Mouse (Mus musculus): ENCODE results near the gene Kcnt2. TPM values are rescaled to one million over a fixed set of nuclear protein-coding genes. Genes with fewer than 3 reads are reported as not detected.

Kcnt2 gene
- polyA plus RNA-seq, 1 experiment from 2014 or later: 0.09 TPM

DNA sequence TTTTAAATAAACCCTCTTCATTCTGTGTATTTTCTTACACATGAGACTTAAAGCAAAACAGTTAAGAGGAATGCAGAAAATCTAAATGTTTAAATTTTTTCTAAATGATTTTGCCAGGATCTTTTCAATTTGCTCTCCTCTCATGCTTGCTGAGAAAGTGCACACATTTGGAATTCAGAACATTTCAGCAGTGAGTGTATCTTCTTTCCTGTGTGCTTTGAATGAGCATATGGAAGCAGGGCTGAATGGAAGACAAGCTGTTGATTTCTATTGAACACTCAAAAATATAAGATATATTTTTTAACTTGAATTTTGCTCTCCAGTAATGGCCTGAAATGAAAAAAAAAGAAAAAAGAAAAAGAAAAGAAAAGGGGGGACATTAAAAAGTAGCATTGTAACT lies 49.5 kb downstream of the Kcnt2 start:
- Histone ChIP-seq H3K36me3 (no peaks in the 10 kb centered on the region), H3K4me2 (no peak overlapping the region), H3K4me3 (replicated peaks) (no peak overlapping the region), H3K9ac (no peak overlapping the region), H3K9me3 (replicated peaks) (no peaks in the 10 kb centered on the region), H3K27me3 (no peaks in the 10 kb centered on the region), H3K4me1 (replicated peaks) (no peaks in the 10 kb centered on the region), H3K27ac (no peak overlapping the region)
- ATAC-seq (ENCODE audit: low read depth) (no peak), DNase-seq (no peak)

DNA sequence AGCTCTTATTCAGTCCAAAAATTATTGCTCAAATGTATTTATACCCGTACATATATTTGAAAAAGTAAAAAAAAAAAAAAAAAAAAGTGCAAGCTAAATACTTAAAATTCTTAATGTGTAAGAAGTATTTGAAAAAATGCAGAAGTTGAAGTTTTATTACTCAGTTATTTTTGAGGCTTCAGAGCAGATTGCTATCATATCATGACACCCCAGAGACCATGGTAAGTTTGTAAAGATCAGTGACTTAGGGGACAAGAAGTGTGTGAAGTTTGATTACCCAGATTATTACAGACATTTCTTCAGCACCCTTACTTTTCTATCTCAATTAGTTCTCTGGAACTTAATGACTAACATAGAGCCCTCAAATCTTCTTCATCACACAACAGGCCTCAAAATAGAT lies 58.3 kb downstream of the Kcnt2 start:
- ATAC-seq (ENCODE audit: low read depth) (no peak), DNase-seq (no peak)
- Histone ChIP-seq H3K4me1 (replicated peaks) (no peaks in the 10 kb centered on the region), H3K4me2 (no peak overlapping the region), H3K27ac (no peak overlapping the region), H3K9ac (no peak overlapping the region), H3K9me3 (replicated peaks) (no peaks in the 10 kb centered on the region), H3K36me3 (no peaks in the 10 kb centered on the region), H3K27me3 (no peaks in the 10 kb centered on the region), H3K4me3 (replicated peaks) (no peak overlapping the region)
- 61% methylated on average over 1 of the region's 1 CpGs for WGBS (ENCODE audit: insufficient replicate concordance)

DNA sequence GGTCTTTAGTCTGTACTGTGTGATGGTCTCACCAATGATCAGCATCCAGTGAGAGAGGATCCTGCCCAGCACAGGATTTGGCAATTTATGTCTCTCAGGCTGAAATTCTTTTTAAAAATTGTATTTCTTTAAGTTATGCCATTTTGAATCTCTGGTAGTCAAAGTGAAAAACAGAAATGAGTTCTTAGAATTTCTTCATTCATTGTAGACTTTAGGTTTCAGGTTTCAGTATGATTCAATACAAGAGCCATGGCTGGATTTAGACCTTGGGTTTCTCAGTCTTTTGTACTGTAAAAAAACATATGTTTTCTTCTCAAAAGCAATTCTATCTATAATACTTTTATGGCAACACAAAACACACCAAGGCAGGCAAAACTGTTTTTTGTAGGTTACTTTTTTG lies 59.4 kb downstream of the Kcnt2 start:
- Histone ChIP-seq H3K9ac (no peak overlapping the region), H3K4me3 (replicated peaks) (no peak overlapping the region), H3K4me1 (replicated peaks) (no peaks in the 10 kb centered on the region), H3K4me2 (no peak overlapping the region), H3K9me3 (replicated peaks) (no peaks in the 10 kb centered on the region), H3K27me3 (no peaks in the 10 kb centered on the region), H3K36me3 (no peaks in the 10 kb centered on the region), H3K27ac (no peak overlapping the region)
- DNase-seq (no peak), ATAC-seq (ENCODE audit: low read depth) (no peak)

DNA sequence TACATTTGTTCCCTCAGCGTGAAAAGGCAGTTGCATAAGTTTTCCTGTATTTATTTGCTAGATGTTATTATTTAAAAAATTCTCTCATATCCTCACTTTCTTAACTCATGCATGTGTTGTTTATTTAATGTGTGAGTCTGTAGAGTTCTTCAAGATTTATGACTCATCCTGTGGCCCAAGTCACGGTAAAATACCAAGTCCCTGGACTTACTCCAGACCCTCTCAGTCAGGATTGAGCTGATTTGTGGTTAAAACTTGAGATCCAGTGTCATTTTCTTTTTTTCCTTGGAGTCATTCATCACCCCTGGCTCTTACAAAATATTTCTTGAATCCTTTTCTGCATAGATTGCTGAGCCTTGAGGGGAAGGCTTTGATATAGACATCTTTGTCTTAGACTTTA lies 60.4 kb downstream of the Kcnt2 start:
- no peak overlapping the region for H3K27ac ChIP-seq
- ATAC-seq (ENCODE audit: low read depth): no peak
- H3K4me3 ChIP-seq (replicated peaks): no peak overlapping the region
- H3K9ac ChIP-seq: no peak overlapping the region
- no peak overlapping the region for H3K4me2 ChIP-seq
- no peaks in the 10 kb centered on the region for H3K4me1 ChIP-seq (replicated peaks)
- H3K9me3 ChIP-seq (replicated peaks): no peaks in the 10 kb centered on the region
- WGBS (ENCODE audit: insufficient replicate concordance): 64% methylated on average over 2 of the region's 2 CpGs
- DNase-seq: no peak
- no peaks in the 10 kb centered on the region for H3K27me3 ChIP-seq
- no peaks in the 10 kb centered on the region for H3K36me3 ChIP-seq

DNA sequence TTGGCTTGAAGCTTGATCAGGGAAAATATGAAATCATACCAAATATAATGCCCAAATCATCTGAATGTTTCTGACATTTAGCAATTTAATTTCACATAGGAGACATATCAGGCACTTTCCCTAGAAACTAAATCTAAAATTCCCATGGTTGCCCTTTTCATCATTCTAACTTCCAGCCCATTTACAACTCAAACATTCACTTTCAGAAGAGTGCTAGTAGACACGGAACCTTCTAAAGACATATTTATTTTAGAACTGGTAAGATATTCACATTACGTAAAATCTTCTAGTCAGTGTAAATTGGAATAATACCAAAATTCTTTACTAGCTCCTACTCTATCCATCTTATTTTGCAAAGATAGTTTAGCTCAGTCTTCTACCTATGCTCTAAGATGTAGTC lies 64.8 kb downstream of the Kcnt2 start:
- ATAC-seq (ENCODE audit: low read depth): no peak
- Histone ChIP-seq H3K27ac (no peak overlapping the region), H3K9me3 (replicated peaks) (no peaks in the 10 kb centered on the region), H3K27me3 (no peaks in the 10 kb centered on the region), H3K4me3 (replicated peaks) (no peak overlapping the region), H3K9ac (no peak overlapping the region), H3K36me3 (no peaks in the 10 kb centered on the region), H3K4me1 (replicated peaks) (no peaks in the 10 kb centered on the region), H3K4me2 (no peak overlapping the region)
- DNase-seq: no peak
- 75% methylated on average over 2 of the region's 2 CpGs for WGBS (ENCODE audit: insufficient replicate concordance)

DNA sequence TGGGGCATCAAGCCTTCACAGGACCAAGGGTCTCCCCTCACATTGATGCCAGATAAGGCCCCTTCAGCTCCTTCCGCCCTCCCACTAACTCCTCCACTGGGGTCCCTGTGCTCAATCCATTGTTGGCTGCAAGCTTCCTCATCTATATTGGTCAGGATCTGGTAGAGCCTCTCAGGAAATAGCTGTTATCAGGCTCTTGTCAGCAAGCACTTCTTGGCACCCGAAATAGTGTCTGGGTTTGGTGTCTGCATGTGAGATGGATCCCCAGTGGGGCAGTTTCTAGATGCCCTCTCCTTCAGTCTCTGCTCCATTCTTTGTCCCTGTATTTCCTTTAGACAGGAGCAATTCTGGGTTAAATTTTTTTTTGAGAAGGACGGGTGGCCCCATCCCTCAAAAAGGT lies 79.1 kb downstream of the Kcnt2 start:
- Histone ChIP-seq H3K9ac (no peak overlapping the region), H3K4me1 (replicated peaks) (no peaks in the 10 kb centered on the region), H3K27ac (no peak overlapping the region), H3K4me2 (no peak overlapping the region), H3K4me3 (replicated peaks) (no peak overlapping the region), H3K9me3 (replicated peaks) (no peaks in the 10 kb centered on the region), H3K27me3 (no peaks in the 10 kb centered on the region), H3K36me3 (no peaks in the 10 kb centered on the region)
- no peak for ATAC-seq (ENCODE audit: low read depth)
- 43% methylated on average over 3 of the region's 3 CpGs for WGBS (ENCODE audit: insufficient replicate concordance)
- no peak for DNase-seq

DNA sequence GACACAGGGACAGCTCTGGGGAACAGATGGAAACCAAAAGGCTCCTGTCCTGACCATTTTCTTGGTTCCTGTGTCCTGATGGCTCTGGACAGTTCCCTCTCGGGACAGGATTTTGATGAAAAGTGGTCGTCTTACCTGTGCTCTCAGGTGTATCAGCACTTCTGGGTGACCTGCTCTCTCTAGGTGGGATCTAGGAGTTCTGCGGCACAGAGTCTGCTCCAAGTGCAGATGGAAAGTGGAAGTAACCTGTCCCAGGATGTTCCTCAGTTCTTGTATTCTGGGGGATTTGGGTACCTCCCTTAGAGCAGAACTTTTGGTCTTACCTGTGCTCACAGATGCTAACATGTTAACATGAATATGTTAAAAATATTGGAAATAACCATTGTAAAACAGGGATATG lies 80.8 kb downstream of the Kcnt2 start:
- Histone ChIP-seq H3K27ac (no peak overlapping the region), H3K9ac (no peak overlapping the region), H3K27me3 (no peaks in the 10 kb centered on the region), H3K9me3 (replicated peaks) (no peaks in the 10 kb centered on the region), H3K4me3 (replicated peaks) (no peak overlapping the region), H3K36me3 (no peaks in the 10 kb centered on the region), H3K4me2 (no peak overlapping the region), H3K4me1 (replicated peaks) (no peaks in the 10 kb centered on the region)
- DNase-seq: no peak
- WGBS (ENCODE audit: insufficient replicate concordance): 60% methylated on average over 3 of the region's 3 CpGs
- no peak for ATAC-seq (ENCODE audit: low read depth)

DNA sequence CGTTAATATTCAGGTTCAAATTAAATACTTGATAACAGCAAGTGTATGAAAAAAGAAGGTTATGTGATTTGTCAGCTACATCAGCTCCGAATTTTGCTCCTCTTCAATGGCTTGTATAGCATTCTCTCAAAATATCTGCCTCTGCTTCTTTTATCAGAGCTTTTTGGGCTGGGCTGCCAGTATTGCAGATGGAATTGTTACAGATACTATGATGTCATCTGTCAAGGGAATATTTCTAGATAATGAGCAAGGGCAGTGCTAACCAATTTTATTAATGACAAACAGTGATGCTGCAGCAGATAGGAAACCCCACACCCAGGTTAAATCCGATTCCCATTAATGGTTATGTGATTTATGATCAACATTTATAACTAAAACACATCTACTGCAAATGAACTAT lies 87.7 kb downstream of the Kcnt2 start:
- Histone ChIP-seq H3K27ac (no peak overlapping the region), H3K9ac (no peak overlapping the region), H3K4me1 (replicated peaks) (no peaks in the 10 kb centered on the region), H3K36me3 (no peaks in the 10 kb centered on the region), H3K4me3 (replicated peaks) (no peak overlapping the region), H3K4me2 (no peak overlapping the region), H3K9me3 (replicated peaks) (no peaks in the 10 kb centered on the region), H3K27me3 (no peaks in the 10 kb centered on the region)
- no peak for ATAC-seq (ENCODE audit: low read depth)
- DNase-seq: no peak
- 54% methylated on average over 3 of the region's 3 CpGs for WGBS (ENCODE audit: insufficient replicate concordance)

DNA sequence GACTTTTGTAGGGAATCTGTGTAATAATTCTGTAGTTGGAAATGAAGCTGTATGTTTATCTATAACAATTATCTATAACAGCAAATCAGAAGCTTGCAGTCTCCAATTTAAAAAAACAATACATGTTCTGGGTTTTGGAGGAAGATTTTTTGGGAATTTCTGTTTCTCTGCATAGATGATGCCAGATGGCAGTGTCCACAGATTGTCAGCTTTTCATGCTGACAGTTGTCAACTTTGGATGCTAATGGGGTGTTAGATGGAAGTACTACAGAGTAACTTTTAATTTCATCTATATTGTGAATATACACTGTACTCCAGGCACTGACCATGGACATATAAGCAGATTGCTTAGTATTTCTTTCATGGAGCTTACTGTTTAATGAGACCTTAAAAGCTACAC lies 92.5 kb downstream of the Kcnt2 start:
- Histone ChIP-seq H3K36me3 (no peaks in the 10 kb centered on the region), H3K4me3 (replicated peaks) (no peak overlapping the region), H3K4me1 (replicated peaks) (no peaks in the 10 kb centered on the region), H3K27me3 (no peaks in the 10 kb centered on the region), H3K27ac (no peak overlapping the region), H3K9me3 (replicated peaks) (no peaks in the 10 kb centered on the region), H3K9ac (no peak overlapping the region), H3K4me2 (no peak overlapping the region)
- ATAC-seq (ENCODE audit: low read depth) (no peak), DNase-seq (no peak)

DNA sequence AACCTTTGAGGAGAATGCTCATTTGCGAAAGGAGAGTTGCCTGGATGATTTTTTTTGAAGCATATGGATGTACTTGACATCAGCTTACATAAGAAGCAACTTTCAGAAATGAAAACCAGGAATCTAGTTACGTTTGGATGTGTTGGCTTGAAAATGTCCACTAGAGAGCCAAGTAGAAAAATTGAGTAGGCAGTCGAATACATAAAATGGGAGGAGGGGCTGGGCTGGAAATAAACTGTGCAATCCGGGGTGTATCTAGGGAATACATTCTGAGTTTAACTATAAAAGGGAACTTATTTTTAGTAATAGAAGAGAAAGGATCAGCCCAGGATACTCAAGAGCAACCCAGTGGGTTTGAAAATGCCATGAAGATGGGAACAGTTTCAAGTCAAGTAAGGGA lies 93.4 kb downstream of the Kcnt2 start:
- WGBS (ENCODE audit: insufficient replicate concordance): 56% methylated on average over 4 of the region's 4 CpGs
- DNase-seq: no peak
- Histone ChIP-seq H3K36me3 (no peaks in the 10 kb centered on the region), H3K27me3 (no peaks in the 10 kb centered on the region), H3K9me3 (replicated peaks) (no peaks in the 10 kb centered on the region), H3K27ac (no peak overlapping the region), H3K4me2 (no peak overlapping the region), H3K9ac (no peak overlapping the region), H3K4me1 (replicated peaks) (no peaks in the 10 kb centered on the region), H3K4me3 (replicated peaks) (no peak overlapping the region)
- ATAC-seq (ENCODE audit: low read depth): no peak

DNA sequence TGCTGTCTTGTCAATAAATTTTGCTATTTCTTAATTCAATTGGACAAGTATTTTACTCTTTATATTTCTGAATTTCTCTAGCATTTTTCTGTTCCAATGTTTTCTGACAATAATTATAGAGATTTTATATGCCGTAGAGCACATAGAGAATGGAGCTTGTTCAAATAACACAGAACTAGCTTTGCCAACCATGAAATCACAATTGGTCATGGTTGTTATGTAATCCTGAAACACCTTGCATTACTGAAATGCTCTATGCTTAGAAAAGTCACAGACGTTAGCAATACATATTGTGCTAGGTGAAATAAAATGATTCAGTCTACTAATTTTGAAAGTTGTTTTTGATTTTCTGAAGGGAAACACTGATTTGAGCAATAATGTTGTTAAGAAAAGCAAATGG lies 118.8 kb downstream of the Kcnt2 start:
- no peak overlapping the region for H3K4me2 ChIP-seq
- no peak overlapping the region for H3K9ac ChIP-seq
- no peak overlapping the region for H3K27ac ChIP-seq
- DNase-seq (no peak), ATAC-seq (ENCODE audit: low read depth) (no peak)
- no peaks in the 10 kb centered on the region for H3K36me3 ChIP-seq
- no peaks in the 10 kb centered on the region for H3K27me3 ChIP-seq
- H3K9me3 ChIP-seq (replicated peaks): no peaks in the 10 kb centered on the region
- no peak overlapping the region for H3K4me3 ChIP-seq (replicated peaks)
- no peaks in the 10 kb centered on the region for H3K4me1 ChIP-seq (replicated peaks)
- 74% methylated on average over 2 of the region's 2 CpGs for WGBS (ENCODE audit: insufficient replicate concordance)

DNA sequence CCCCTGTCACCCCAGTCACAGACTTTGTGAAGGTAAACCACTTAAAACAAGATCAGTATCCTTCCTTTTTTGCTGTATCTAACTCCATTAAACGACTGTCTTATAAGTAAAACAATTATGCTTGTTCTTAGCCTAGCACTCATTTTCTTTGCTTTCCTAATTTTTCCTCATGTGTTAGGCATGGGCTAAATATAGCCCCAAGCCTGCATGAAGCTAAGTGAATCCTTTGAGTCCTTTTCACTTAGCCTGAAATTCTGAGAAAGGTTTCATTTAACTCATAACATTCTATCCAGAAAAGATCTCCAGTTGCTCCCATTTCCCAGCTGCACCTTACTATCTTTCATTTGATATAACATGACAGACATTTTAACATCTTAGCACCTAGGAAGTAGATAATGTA lies 127.6 kb downstream of the Kcnt2 start:
- H3K4me1 ChIP-seq (replicated peaks): no peaks in the 10 kb centered on the region
- H3K9ac ChIP-seq: no peak overlapping the region
- DNase-seq (no peak), ATAC-seq (ENCODE audit: low read depth) (no peak)
- 36% methylated on average over 1 of the region's 1 CpGs for WGBS (ENCODE audit: insufficient replicate concordance)
- H3K36me3 ChIP-seq: no peaks in the 10 kb centered on the region
- no peaks in the 10 kb centered on the region for H3K27me3 ChIP-seq
- no peaks in the 10 kb centered on the region for H3K9me3 ChIP-seq (replicated peaks)
- H3K4me3 ChIP-seq (replicated peaks): no peak overlapping the region
- H3K27ac ChIP-seq: no peak overlapping the region
- no peak overlapping the region for H3K4me2 ChIP-seq

DNA sequence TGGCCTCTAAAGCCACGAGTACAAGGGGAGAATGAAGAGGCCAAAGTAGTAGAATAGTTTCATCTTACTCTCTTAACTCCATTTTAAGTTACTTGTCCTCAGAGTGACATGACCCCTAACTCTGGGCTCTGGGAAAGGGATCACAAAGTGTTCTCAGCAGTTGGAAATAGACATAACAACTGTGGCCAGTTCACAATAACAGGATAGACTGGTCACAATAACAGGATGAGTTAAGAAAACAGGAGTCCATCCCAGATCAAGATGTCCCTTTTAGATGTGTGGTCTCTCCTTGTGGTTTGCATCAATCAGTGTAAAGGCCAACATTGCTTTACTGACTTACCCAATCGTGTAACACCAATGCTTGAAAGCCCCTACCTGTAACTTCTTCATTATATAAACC lies 132.8 kb downstream of the Kcnt2 start:
- ATAC-seq (ENCODE audit: low read depth): no peak

More for the DNA sequence above, 132.8 kb downstream of the Kcnt2 start:
- DNase-seq: no peak
- Histone ChIP-seq H3K27me3 (no peaks in the 10 kb centered on the region), H3K27ac (no peak overlapping the region), H3K4me1 (replicated peaks) (no peaks in the 10 kb centered on the region), H3K36me3 (no peaks in the 10 kb centered on the region), H3K9me3 (replicated peaks) (no peaks in the 10 kb centered on the region), H3K4me2 (no peak overlapping the region), H3K4me3 (replicated peaks) (no peak overlapping the region), H3K9ac (no peak overlapping the region)
- WGBS (ENCODE audit: insufficient replicate concordance): 34% methylated on average over 2 of the region's 2 CpGs

Measured in liver, embryonic 13.5 days (tissue).